Mouse (Mus musculus) CH12.LX (cell line): ENCODE measurements around the gene Cftr. TPM values are rescaled to one million over a fixed set of nuclear protein-coding genes. Genes with fewer than 3 reads are reported as not detected.

Experiments
- DNase-seq: peaks from one replicate; pipeline ENCODE4 v3.0.0-alpha.2; 2013; ENCODE audit errors: extremely low read depth
- H3K27ac ChIP-seq: 2 replicates; pipeline ENCODE4 v1.5.1; 2012; ENCODE audit warnings: low read depth, mild to moderate bottlenecking, control low read depth, moderate library complexity; ENCODE audit not compliant: insufficient read depth
- H3K27me3 ChIP-seq: replicated peaks from 2 replicates; pipeline ENCODE3; 2012; ENCODE audit warnings: inconsistent platforms
- H3K36me3 ChIP-seq, 2 experiments: replicated peaks in 1 of 2; 2 replicates each; pipeline versions ENCODE3 to v1.6.1; 2012; ENCODE audit warnings: inconsistent platforms in 1 of 2, low read length in 1 of 2, mild to moderate bottlenecking in 1 of 2, mixed read lengths in 1 of 2, moderate library complexity in 1 of 2; ENCODE audit not compliant: control insufficient read depth in 1 of 2, insufficient read depth in 1 of 2
- H3K4me1 ChIP-seq, 2 experiments: 2 replicates each; pipeline ENCODE4 v1.6.1; 2012; ENCODE audit warnings: inconsistent platforms in 1 of 2, moderate library complexity in 1 of 2; ENCODE audit not compliant: insufficient read depth in 2 of 2, control insufficient read depth in 1 of 2
- H3K4me2 ChIP-seq: 2 replicates; pipeline ENCODE4 v1.6.1; 2012; ENCODE audit warnings: low read depth, mild to moderate bottlenecking, control low read depth; ENCODE audit not compliant: poor library complexity, insufficient read depth, severe bottlenecking
- H3K4me3 ChIP-seq, 3 experiments: fragments of 150-350 bp in 1 of 3; sonication (generic) in 1 of 3; replicated peaks in 1 of 3; 2 replicates each; pipeline versions ENCODE3 to v1.5.1; 2011 to 2012; ENCODE audit warnings: low read depth in 2 of 3, low read length in 2 of 3, mild to moderate bottlenecking in 2 of 3, moderate library complexity in 2 of 3, control low read depth in 1 of 3, improper control_type of control experiment in 1 of 3, inconsistent platforms in 1 of 3, mixed read lengths in 1 of 3; ENCODE audit not compliant: poor library complexity in 1 of 3
- H3K79me2 ChIP-seq: replicated peaks from 2 replicates; pipeline ENCODE4 v1.6.1; 2012; ENCODE audit warnings: mild to moderate bottlenecking, moderate library complexity; ENCODE audit not compliant: control insufficient read depth, poor library complexity, insufficient read depth, severe bottlenecking; ENCODE audit errors: extremely low read depth
- H3K9ac ChIP-seq: 2 replicates; pipeline ENCODE4 v1.6.1; 2012; ENCODE audit warnings: low read depth, mild to moderate bottlenecking, control low read depth, moderate library complexity; ENCODE audit not compliant: insufficient read depth
- H3K9me3 ChIP-seq: replicated peaks from 2 replicates; pipeline ENCODE3; 2012; ENCODE audit warnings: low read length, inconsistent platforms, mixed read lengths
- BHLHE40 ChIP-seq: IDR thresholded peaks from 2 replicates; pipeline ENCODE4 v1.6.1; 2011; ENCODE audit warnings: mild to moderate bottlenecking, low read depth, low read length, improper control_type of control experiment
- CHD1 ChIP-seq: IDR thresholded peaks from 2 replicates; pipeline ENCODE4 v1.6.1; 2012; ENCODE audit warnings: low read depth, low read length, improper control_type of control experiment, inconsistent platforms
- CTCF ChIP-seq, 2 experiments: IDR thresholded peaks in 1 of 2; conservative IDR thresholded peaks in 1 of 2; 2 replicates each; pipeline ENCODE4 v1.5.1; 2011 to 2012; ENCODE audit warnings: low read depth in 2 of 2, low read length in 2 of 2, improper control_type of control experiment in 1 of 2, inconsistent platforms in 1 of 2, mild to moderate bottlenecking in 1 of 2, moderate library complexity in 1 of 2
- E2F4 ChIP-seq: IDR thresholded peaks from 2 replicates; pipeline ENCODE4 v1.6.1; 2011; ENCODE audit warnings: low read depth, low read length, improper control_type of control experiment; ENCODE audit not compliant: insufficient replicate concordance
- ELF1 ChIP-seq: IDR thresholded peaks from 2 replicates; pipeline ENCODE4 v1.6.1; 2014; ENCODE audit warnings: low read depth, mild to moderate bottlenecking, inconsistent platforms, low read length, improper control_type of control experiment
- ETS1 ChIP-seq: conservative IDR thresholded peaks from 2 replicates; pipeline ENCODE4 v1.6.1; 2012; ENCODE audit warnings: low read depth, mild to moderate bottlenecking, inconsistent platforms, low read length, improper control_type of control experiment, moderate library complexity
- HCFC1 ChIP-seq: IDR thresholded peaks from 2 replicates; pipeline ENCODE4 v1.6.1; 2012; ENCODE audit warnings: low read depth, mild to moderate bottlenecking, inconsistent platforms, low read length, improper control_type of control experiment
- JUN ChIP-seq: IDR thresholded peaks from 2 replicates; pipeline ENCODE4 v1.6.1; 2011; ENCODE audit warnings: low read depth, mild to moderate bottlenecking, low read length, improper control_type of control experiment, moderate library complexity; ENCODE audit not compliant: insufficient read depth
- JUND ChIP-seq: conservative IDR thresholded peaks from 2 replicates; pipeline ENCODE4 v1.6.1; 2011; ENCODE audit warnings: low read depth, low read length, improper control_type of control experiment
- KAT2A ChIP-seq: IDR thresholded peaks from 2 replicates; pipeline ENCODE4 v1.6.1; 2012; ENCODE audit warnings: low read length, improper control_type of control experiment, inconsistent platforms; ENCODE audit not compliant: insufficient replicate concordance
- MAFK ChIP-seq: IDR thresholded peaks from 2 replicates; pipeline ENCODE4 v1.6.1; 2011; ENCODE audit warnings: low read length, improper control_type of control experiment; ENCODE audit not compliant: insufficient replicate concordance
- MAX ChIP-seq: IDR thresholded peaks from 2 replicates; pipeline ENCODE4 v1.6.1; 2011; ENCODE audit warnings: low read length, improper control_type of control experiment
- MAZ ChIP-seq: IDR thresholded peaks from 2 replicates; pipeline ENCODE4 v1.6.1; 2012; ENCODE audit warnings: low read depth, mild to moderate bottlenecking, inconsistent platforms, low read length, improper control_type of control experiment, moderate library complexity
- MEF2A ChIP-seq: IDR thresholded peaks from 2 replicates; pipeline ENCODE4 v1.6.1; 2014; ENCODE audit warnings: low read depth, mild to moderate bottlenecking, inconsistent platforms, low read length, improper control_type of control experiment, borderline replicate concordance
- MXI1 ChIP-seq: IDR thresholded peaks from 2 replicates; pipeline ENCODE4 v1.6.1; 2011; ENCODE audit warnings: mild to moderate bottlenecking, low read depth, low read length, improper control_type of control experiment
- MYC ChIP-seq: IDR thresholded peaks from 2 replicates; pipeline ENCODE4 v1.6.1; 2011; ENCODE audit warnings: low read depth, mild to moderate bottlenecking, improper control_type of control experiment, low read length
- NRF1 ChIP-seq: IDR thresholded peaks from 2 replicates; pipeline ENCODE4 v1.6.1; 2014; ENCODE audit warnings: low read depth, mild to moderate bottlenecking, inconsistent platforms, low read length, improper control_type of control experiment, moderate library complexity
- PAX5 ChIP-seq: IDR thresholded peaks from 2 replicates; pipeline ENCODE4 v1.6.1; 2012; ENCODE audit warnings: low read length, inconsistent platforms, mixed read lengths
- POLR2A ChIP-seq: IDR thresholded peaks from 2 replicates; pipeline ENCODE4 v1.6.1; 2011; ENCODE audit warnings: low read depth, mild to moderate bottlenecking, improper control_type of control experiment, low read length
- RCOR1 ChIP-seq: conservative IDR thresholded peaks from 2 replicates; pipeline ENCODE4 v1.6.1; 2012; ENCODE audit warnings: low read depth, mild to moderate bottlenecking, inconsistent platforms, low read length, improper control_type of control experiment
- SIN3A ChIP-seq: IDR thresholded peaks from 2 replicates; pipeline ENCODE4 v1.6.1; 2012; ENCODE audit warnings: low read length, improper control_type of control experiment, inconsistent platforms
- TBP ChIP-seq: conservative IDR thresholded peaks from 2 replicates; pipeline ENCODE4 v1.6.1; 2011; ENCODE audit warnings: low read depth, low read length, improper control_type of control experiment
- TCF12 ChIP-seq: IDR thresholded peaks from 2 replicates; pipeline ENCODE4 v1.6.1; 2014; ENCODE audit warnings: low read depth, mild to moderate bottlenecking, inconsistent platforms, low read length, improper control_type of control experiment
- UBTF ChIP-seq: IDR thresholded peaks from 2 replicates; pipeline ENCODE4 v1.6.1; 2012; ENCODE audit warnings: low read depth, mild to moderate bottlenecking, inconsistent platforms, low read length, improper control_type of control experiment, moderate library complexity
- USF1 ChIP-seq: IDR thresholded peaks from 2 replicates; pipeline ENCODE4 v1.6.1; 2014; ENCODE audit warnings: low read depth, mild to moderate bottlenecking, inconsistent platforms, low read length, improper control_type of control experiment
- USF2 ChIP-seq: conservative IDR thresholded peaks from 2 replicates; pipeline ENCODE4 v1.6.1; 2011; ENCODE audit warnings: low read depth, low read length, improper control_type of control experiment
- ZC3H11A ChIP-seq: IDR thresholded peaks from 2 replicates; pipeline ENCODE4 v1.6.1; 2012; ENCODE audit warnings: low read depth, mild to moderate bottlenecking, inconsistent platforms, low read length, improper control_type of control experiment
- dilution Hi-C: fragments of 300-500 bp; cut with MboI; formaldehyde crosslinking; loops from 2 replicates; pipeline ENCODE4 v1.14.3; 2020; ENCODE audit warnings: low sequenced_read_pairs; ENCODE audit not compliant: extremely low pct_unique_long_range_greater_than_20kb, extremely low pct_ligation_motif_present
- in situ Hi-C: fragments of 300-500 bp; cut with MboI; formaldehyde crosslinking; loops from 3 replicates; pipeline ENCODE4 v1.14.3; 2019; ENCODE audit warnings: low sequenced_read_pairs, low pct_ligation_motif_present, low pct_unique_long_range_greater_than_20kb, mixed read lengths
- polyA plus RNA-seq: library from polyadenylated mRNA; unstranded; fragments of >175 nt; gene quantifications from 2 replicates; pipeline ENCODE4 v1.2.1, GENCODE M21; 2012; ENCODE audit warnings: low read depth; ENCODE audit not compliant: insufficient read length
- total RNA-seq, 2 experiments: library from RNA; depleted of rRNA; stranded (reverse); fragments of 300-350 nt in 1 of 2; fragments of >200 nt in 1 of 2; gene quantifications; 2 replicates each; pipeline ENCODE4 v1.2.3; 2012 to 2014

Cftr gene
- total and polyA plus RNA-seq, 3 experiments: not detected

DNA sequence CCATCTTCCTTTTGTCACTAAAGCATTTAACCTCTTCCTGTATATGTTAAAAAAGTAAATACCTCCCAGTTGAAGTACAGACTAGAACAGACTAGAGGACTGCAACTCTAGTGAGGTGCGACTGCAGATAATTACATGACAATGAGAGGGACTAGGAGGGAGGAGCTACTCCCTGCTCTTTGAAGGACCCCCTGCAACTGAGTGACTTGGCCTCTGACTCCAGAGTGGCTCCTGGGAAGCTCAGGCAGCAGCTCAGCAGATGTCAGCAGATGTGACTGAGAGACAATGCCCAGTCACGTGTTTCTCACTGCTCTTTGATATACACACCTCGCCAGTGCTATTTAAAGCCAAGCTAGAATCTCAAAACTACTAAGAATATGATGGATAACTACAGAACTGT is 54.7 kb downstream of the Cftr start:
- Histone ChIP-seq H3K4me2 (no peak overlapping the region), H3K27me3 (no peaks in the 10 kb centered on the region), H3K79me2 (no peaks in the 10 kb centered on the region), H3K9ac (no peak overlapping the region), H3K9me3 (no peaks in the 10 kb centered on the region), H3K36me3 (no peaks in the 10 kb centered on the region), H3K4me1 (peaks cover 2 to 4% of the 10 kb centered on the region in 2 experiments; a peak in 2 of 4 replicates), H3K27ac (no peak overlapping the region), H3K4me3 (no peak overlapping the region)
- dilution Hi-C loops: no loop called here
- TF ChIP-seq BHLHE40 (no peak), ETS1 (no peak), UBTF (no peak), PAX5 (no peak), CHD1 (no peak), E2F4 (no peak), MAX (no peak), RCOR1 (no peak), POLR2A (no peak), CTCF (conservative IDR thresholded peaks at IDR 0.05 in 1 of 2, IDR thresholded peaks at IDR 0.05 in 1 of 2; ENCODE audit: low read depth in 2 of 2, low read length in 2 of 2) (no peak), MEF2A (no peak), NRF1 (no peak), ELF1 (no peak), USF1 (no peak), MAZ (no peak), MXI1 (no peak), HCFC1 (no peak), KAT2A (no peak), TCF12 (no peak), JUN (no peak)
- no peak for DNase-seq
- in situ Hi-C loops: no loop called here

DNA sequence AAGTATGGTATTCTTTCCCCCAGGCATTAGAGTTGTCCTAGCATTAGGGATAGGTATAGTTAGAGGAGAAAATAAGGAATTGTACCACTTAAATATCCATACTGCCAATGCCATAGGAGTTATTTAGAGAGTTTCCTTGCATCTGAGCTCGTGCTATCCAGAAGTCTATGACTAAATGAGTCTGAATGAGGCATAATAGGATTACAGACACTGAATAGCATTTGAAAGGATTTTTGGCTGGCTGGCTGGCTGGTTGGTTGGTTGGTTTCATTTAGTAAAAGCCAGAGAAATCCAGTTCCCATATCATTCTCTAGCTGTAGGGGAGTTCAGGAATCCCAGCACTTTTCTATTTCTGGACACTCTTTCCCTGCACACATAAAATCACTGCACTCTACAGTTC is 76.0 kb downstream of the Cftr start:
- Histone ChIP-seq H3K9me3 (no peaks in the 10 kb centered on the region), H3K4me1 (no peaks in the 10 kb centered on the region), H3K27ac (no peak overlapping the region), H3K4me3 (no peak overlapping the region), H3K36me3 (no peaks in the 10 kb centered on the region), H3K4me2 (no peak overlapping the region), H3K79me2 (no peaks in the 10 kb centered on the region), H3K27me3 (no peaks in the 10 kb centered on the region), H3K9ac (no peak overlapping the region)
- no peak for DNase-seq
- dilution Hi-C loops (no loop called here), in situ Hi-C loops (no loop called here)
- TF ChIP-seq MAX (no peak), MAZ (no peak), CHD1 (no peak), JUND (no peak), POLR2A (no peak), TBP (no peak), ELF1 (no peak), RCOR1 (no peak), ZC3H11A (no peak), TCF12 (no peak), USF2 (no peak), MYC (no peak), KAT2A (no peak), SIN3A (no peak), NRF1 (no peak), MAFK (no peak), MXI1 (no peak)
